30 mouse cellular contexts compared by ENCODE assay signal in genomic region chr5:151277927-151278326, GRCm38 (mm10).
"Had no signal": no experiment of that assay in that cellular context is flagged by ENCODE, and none has a peak within 500 bp of the region (broad histone marks: within the 10 kb centered on the region; RNA-seq: fewer than 3 reads in every experiment).

No protein-coding gene starts in this region.

- ATAC-seq: liver, embryonic 12.5 days; liver, postnatal 0 days; midbrain, embryonic 13.5 days; midbrain, embryonic 15.5 days; midbrain, embryonic 16.5 days had no signal

- H3K27ac ChIP-seq: left cerebral cortex, adult 2 months; limb, embryonic 10.5 days; limb, embryonic 12.5 days; limb, embryonic 13.5 days; limb, embryonic 15.5 days; liver, embryonic 12.5 days; liver, embryonic 13.5 days; liver, embryonic 14.5 days; liver, embryonic 15.5 days; macrophage; midbrain, embryonic 10.5 days; midbrain, embryonic 12.5 days; midbrain, embryonic 13.5 days; midbrain, embryonic 15.5 days; neural tube, embryonic 12.5 days had no signal

- H3K4me3 ChIP-seq: left cerebral cortex, adult 2 months; limb, embryonic 10.5 days; limb, embryonic 12.5 days; limb, embryonic 13.5 days; limb, embryonic 15.5 days; liver, embryonic 12.5 days; liver, embryonic 13.5 days; liver, embryonic 15.5 days; megakaryocyte, embryonic 14.5 days; midbrain, embryonic 10.5 days; midbrain, embryonic 12.5 days; midbrain, embryonic 13.5 days; midbrain, embryonic 15.5 days; myocyte; neural tube, embryonic 12.5 days had no signal

- H3K9me3 ChIP-seq: limb, embryonic 10.5 days; limb, embryonic 12.5 days; limb, embryonic 13.5 days; limb, embryonic 15.5 days; liver, embryonic 12.5 days; liver, embryonic 13.5 days; liver, embryonic 15.5 days; midbrain, embryonic 10.5 days; midbrain, embryonic 12.5 days; midbrain, embryonic 13.5 days; midbrain, embryonic 15.5 days; neural tube, embryonic 12.5 days had no signal

- H3K4me1 ChIP-seq: limb, embryonic 10.5 days; limb, embryonic 12.5 days; limb, embryonic 13.5 days; limb, embryonic 15.5 days; liver, embryonic 12.5 days; liver, embryonic 13.5 days; liver, embryonic 15.5 days; megakaryocyte, embryonic 14.5 days; midbrain, embryonic 10.5 days; midbrain, embryonic 12.5 days; midbrain, embryonic 13.5 days; midbrain, embryonic 15.5 days; neural tube, embryonic 12.5 days had no signal

- H3K27me3 ChIP-seq: limb, embryonic 12.5 days; limb, embryonic 13.5 days; limb, embryonic 15.5 days; liver, embryonic 12.5 days; liver, embryonic 13.5 days; liver, embryonic 15.5 days; megakaryocyte, embryonic 14.5 days; midbrain, embryonic 12.5 days; midbrain, embryonic 13.5 days; midbrain, embryonic 15.5 days; neural tube, embryonic 12.5 days had no signal

- DNase-seq: layer of hippocampus, postnatal 36 days; left cerebral cortex, postnatal 4 days; liver; liver, embryonic 13.5 days; liver, postnatal 0 days; lung, adult 18-20 months; lung, adult 2 months; lung, postnatal 10 days; lung, postnatal 14 days; lung, postnatal 4 days; midbrain, embryonic 14.5 days had no signal

- H3K4me2 ChIP-seq: limb, embryonic 12.5 days; limb, embryonic 13.5 days; limb, embryonic 15.5 days; liver, embryonic 11.5 days; liver, embryonic 12.5 days; liver, embryonic 13.5 days; liver, embryonic 15.5 days; midbrain, embryonic 11.5 days; midbrain, embryonic 12.5 days; midbrain, embryonic 13.5 days; midbrain, embryonic 15.5 days; neural tube, embryonic 12.5 days had no signal

- H3K36me3 ChIP-seq: limb, embryonic 10.5 days; limb, embryonic 12.5 days; limb, embryonic 13.5 days; limb, embryonic 15.5 days; liver, embryonic 12.5 days; liver, embryonic 13.5 days; liver, embryonic 15.5 days; midbrain, embryonic 10.5 days; midbrain, embryonic 12.5 days; midbrain, embryonic 13.5 days; midbrain, embryonic 15.5 days; neural tube, embryonic 12.5 days had no signal

- H3K9ac ChIP-seq: limb, embryonic 12.5 days; limb, embryonic 13.5 days; limb, embryonic 15.5 days; liver, embryonic 12.5 days; liver, embryonic 13.5 days; liver, embryonic 14.5 days; liver, embryonic 15.5 days; liver, postnatal 0 days; midbrain, embryonic 12.5 days; midbrain, embryonic 13.5 days; midbrain, embryonic 15.5 days; neural tube, embryonic 12.5 days had no signal
